Comparison of ENCODE assay signal across 29 mouse cellular contexts in the genomic region with DNA sequence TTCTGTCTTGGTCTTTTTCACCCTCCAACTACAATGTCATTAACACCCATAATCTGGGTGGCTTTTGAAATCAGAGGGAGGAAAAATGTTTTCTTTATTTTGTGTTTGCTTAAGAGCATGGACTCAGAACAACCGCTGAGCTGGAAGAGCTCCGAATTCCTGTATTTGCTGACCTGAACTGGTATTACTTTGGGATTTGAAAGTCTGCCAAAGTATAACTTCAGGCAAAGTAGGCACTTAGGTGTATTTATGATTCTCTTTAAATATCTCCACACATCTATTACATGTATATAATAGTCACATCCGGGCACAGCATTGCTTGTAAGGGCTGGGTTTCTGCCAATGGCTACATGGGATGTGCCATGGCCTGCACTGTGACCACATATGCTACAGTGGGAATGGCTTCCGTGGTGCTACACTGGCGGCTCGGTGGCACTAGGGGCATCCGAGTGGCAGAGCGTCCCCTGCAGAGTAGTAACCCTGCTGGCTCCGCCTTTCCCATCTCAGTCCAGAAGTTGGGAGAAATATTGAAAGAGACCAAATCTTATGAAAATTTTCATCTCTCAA. TPM values are rescaled to one million over a fixed set of nuclear protein-coding genes. Genes with fewer than 3 reads are reported as not detected.
DNase-seq lines count a peak whose midpoint lies in the region; ATAC-seq and TF ChIP-seq lines count a peak whose summit lies in the region.
"Had no signal": no experiment of that assay in that cellular context is flagged by ENCODE, and none has a peak within 500 bp of the region (broad histone marks: within the 10 kb centered on the region; RNA-seq: fewer than 3 reads in every experiment).

No protein-coding gene starts in this region.

- no peak overlapping the region for H3K9ac ChIP-seq in liver, adult 2 months (ENCODE audit: low read depth, low read length)
- H3K9ac ChIP-seq in liver, embryonic 11.5 days (ENCODE audit: low read depth, low read length) = no peak overlapping the region
- H3K9ac ChIP-seq in embryonic facial prominence, embryonic 14.5 days (ENCODE audit: low read depth, low read length) = no peak overlapping the region
- no peak overlapping the region for H3K9ac ChIP-seq in stomach, embryonic 15.5 days
- H3K9ac ChIP-seq: forebrain, embryonic 12.5 days; forebrain, postnatal 0 days; hindbrain, embryonic 12.5 days; limb, embryonic 12.5 days; liver, embryonic 14.5 days; lung, embryonic 15.5 days had no signal

- no peaks in the 10 kb centered on the region for H3K27me3 ChIP-seq in liver, adult 2 months (ENCODE audit: control insufficient read depth, insufficient read depth, low read length)
- H3K27me3 ChIP-seq in liver, embryonic 11.5 days (replicated peaks; ENCODE audit: control insufficient read depth, insufficient read depth, low read length) = no peaks in the 10 kb centered on the region
- no peaks in the 10 kb centered on the region for H3K27me3 ChIP-seq in embryonic facial prominence, embryonic 14.5 days (replicated peaks; ENCODE audit: control insufficient read depth, insufficient read depth, low read length)
- no peaks in the 10 kb centered on the region for H3K27me3 ChIP-seq in stomach, embryonic 15.5 days (replicated peaks)
- H3K27me3 ChIP-seq: forebrain, embryonic 12.5 days; hindbrain, embryonic 12.5 days; limb, embryonic 12.5 days; lung, embryonic 15.5 days had no signal

- no peak for ATAC-seq in liver, embryonic 11.5 days (replicated peaks; ENCODE audit: low FRiP score)
- 0 out of 2 replicates have a peak, but pooled peaks have one; percentile 41 for ATAC-seq in embryonic facial prominence, embryonic 14.5 days (ENCODE audit: low read depth)
- ATAC-seq in stomach, embryonic 15.5 days (ENCODE audit: insufficient read depth, low FRiP score, low read depth) = no peak
- ATAC-seq: forebrain, postnatal 0 days; intestine, embryonic 16.5 days; midbrain, embryonic 16.5 days had no signal

- peaks cover 5% of the 10 kb centered on the region for H3K4me1 ChIP-seq in liver, adult 2 months (ENCODE audit: control insufficient read depth, insufficient read depth, low read length)
- no peaks in the 10 kb centered on the region for H3K4me1 ChIP-seq in liver, embryonic 11.5 days (replicated peaks; ENCODE audit: control insufficient read depth, insufficient read depth, low read length)
- H3K4me1 ChIP-seq in embryonic facial prominence, embryonic 14.5 days (ENCODE audit: control insufficient read depth, insufficient read depth, low read length) = 0 out of 2 replicates have a peak, but pooled peaks cover 4% of the 10 kb centered on the region
- no peaks in the 10 kb centered on the region for H3K4me1 ChIP-seq in stomach, embryonic 15.5 days
- H3K4me1 ChIP-seq: hindbrain, embryonic 12.5 days; lung, embryonic 15.5 days had no signal

- TF ChIP-seq POLR2A in liver, adult 2 months (IDR thresholded peaks at IDR 0.05; ENCODE audit: extremely low read depth, insufficient read depth, low read length) = no peak

- H3K4me3 ChIP-seq in liver, adult 2 months (ENCODE audit: insufficient read depth, low read depth, low read length) = no peak overlapping the region
- H3K4me3 ChIP-seq in liver, embryonic 11.5 days (ENCODE audit: low read depth, low read length) = no peak overlapping the region
- no peak overlapping the region for H3K4me3 ChIP-seq in embryonic facial prominence, embryonic 14.5 days (ENCODE audit: low read depth, low read length)
- no peak overlapping the region for H3K4me3 ChIP-seq in stomach, embryonic 15.5 days (replicated peaks)
- H3K4me3 ChIP-seq: forebrain, embryonic 12.5 days; hindbrain, embryonic 12.5 days; limb, embryonic 12.5 days; lung, embryonic 15.5 days had no signal

- no peaks in the 10 kb centered on the region for H3K79me2 ChIP-seq in liver, adult 2 months (ENCODE audit: control insufficient read depth, insufficient read depth, low read length)

- 67% methylated on average over 9 of the region's 9 CpGs for WGBS in liver, adult 2 months
- 91% methylated on average over 9 of the region's 9 CpGs for WGBS in liver, embryonic 11.5 days
- 72% methylated on average over 9 of the region's 9 CpGs for WGBS in embryonic facial prominence, embryonic 14.5 days
- 77% methylated on average over 9 of the region's 9 CpGs for WGBS in stomach, embryonic 15.5 days

- H3K36me3 ChIP-seq in liver, adult 2 months (ENCODE audit: control insufficient read depth, insufficient read depth, low read length) = no peaks in the 10 kb centered on the region
- no peaks in the 10 kb centered on the region for H3K36me3 ChIP-seq in liver, embryonic 11.5 days (ENCODE audit: control insufficient read depth, insufficient read depth, low read length)
- no peaks in the 10 kb centered on the region for H3K36me3 ChIP-seq in embryonic facial prominence, embryonic 14.5 days (ENCODE audit: control insufficient read depth, insufficient read depth, low read length)
- no peaks in the 10 kb centered on the region for H3K36me3 ChIP-seq in stomach, embryonic 15.5 days
- H3K36me3 ChIP-seq: forebrain, embryonic 12.5 days; G1E; hindbrain, embryonic 12.5 days; limb, embryonic 12.5 days; lung, embryonic 15.5 days had no signal

- no peak overlapping the region for H3K4me2 ChIP-seq in liver, embryonic 11.5 days
- H3K4me2 ChIP-seq in embryonic facial prominence, embryonic 14.5 days (ENCODE audit: low read depth, low read length) = no peak overlapping the region
- no peak overlapping the region for H3K4me2 ChIP-seq in stomach, embryonic 15.5 days
- H3K4me2 ChIP-seq: forebrain, embryonic 12.5 days; heart, embryonic 11.5 days; hindbrain, embryonic 12.5 days; limb, embryonic 12.5 days; lung, embryonic 15.5 days; midbrain, embryonic 11.5 days had no signal

- peak; percentile 29 to 35 for DNase-seq in cerebellum, postnatal 14 days
- no peak for DNase-seq in cerebellum, adult 11-12 months
- peak; percentile 83 for DNase-seq in liver, adult 2 months (ENCODE audit: extremely low read depth, low read depth, low spot score)
- DNase-seq in liver, embryonic 11.5 days (ENCODE audit: low spot score) = no peak
- peak; percentile 44 for DNase-seq in embryonic facial prominence, embryonic 14.5 days (ENCODE audit: low spot score)
- no peak for DNase-seq in frontal cortex, postnatal 10 days (ENCODE audit: low spot score in 2 of 2)
- DNase-seq: adrenal gland, adult 8-10 months; cerebellum, adult 9-11 months; forebrain, postnatal 0 days; gastrocnemius, postnatal 10 days; heart, postnatal 36 days; kidney, adult 9 months; kidney, postnatal 10 days; layer of hippocampus, postnatal 36 days; right cerebral cortex, postnatal 25 days; thymus, adult 18-20 months; thymus, postnatal 25 days had no signal

- no peaks in the 10 kb centered on the region for H3K9me3 ChIP-seq in liver, embryonic 11.5 days (ENCODE audit: control insufficient read depth, low read length)
- no peaks in the 10 kb centered on the region for H3K9me3 ChIP-seq in embryonic facial prominence, embryonic 14.5 days (ENCODE audit: control insufficient read depth, low read length)
- H3K9me3 ChIP-seq in stomach, embryonic 15.5 days = no peaks in the 10 kb centered on the region
- H3K9me3 ChIP-seq: forebrain, embryonic 12.5 days; hindbrain, embryonic 12.5 days; limb, embryonic 12.5 days; lung, embryonic 15.5 days had no signal

- H3K27ac ChIP-seq in liver, adult 2 months (replicated peaks; ENCODE audit: insufficient read depth, low read depth, low read length) = no peak overlapping the region
- H3K27ac ChIP-seq in liver, embryonic 11.5 days (ENCODE audit: low read depth, low read length) = no peak overlapping the region
- no peak overlapping the region for H3K27ac ChIP-seq in embryonic facial prominence, embryonic 14.5 days (replicated peaks; ENCODE audit: low read depth, low read length)
- peak overlapping the region; percentile 9; the same call in 1 of the 2 replicates for H3K27ac ChIP-seq in stomach, embryonic 15.5 days
- H3K27ac ChIP-seq: forebrain, embryonic 12.5 days; hindbrain, embryonic 12.5 days; limb, embryonic 12.5 days; liver, embryonic 14.5 days; lung, embryonic 15.5 days had no signal

- no peak for TF ChIP-seq CTCF in liver, adult 2 months (IDR thresholded peaks at IDR 0.05; ENCODE audit: low read depth, low read length)

RNA-seq across cellular contexts. Expression of gene Cabcoco1, which starts 37.0 kb away (rescaled TPM):
- 3.0 and 3.3 TPM in 2 replicates for total RNA-seq in liver, adult 2 months (2014; rRNA removed)
- polyA plus RNA-seq in liver, adult 2 months (2012; rRNA removed) = 1.0 and 1.4 TPM in 2 replicates
- 0.58 and 1.1 TPM in 2 replicates for polyA plus RNA-seq in liver, embryonic 11.5 days (2014; fragmentation: Nextera tagmentation; extraction: Ambion mirVana)
- 3.5 and 4.4 TPM in 2 replicates for polyA plus RNA-seq in embryonic facial prominence, embryonic 14.5 days (2014; fragmentation: Nextera tagmentation; extraction: Ambion mirVana)
- polyA plus RNA-seq in stomach, embryonic 15.5 days (2015; fragmentation: Nextera tagmentation; extraction: Ambion mirVana) = 3.1 and 3.9 TPM in 2 replicates
- total RNA-seq: G1E had no signal
- polyA plus RNA-seq: G1E; neural tube, embryonic 11.5 days had no signal

Comparison
In these comparisons a context has a peak if more than half of its experiments do, and no peak if none do; other contexts are left out.
1. DNase-seq: peak in cerebellum, postnatal 14 days (2 of 2), liver, adult 2 months (single experiment) and embryonic facial prominence, embryonic 14.5 days (single experiment); none in cerebellum, adult 11-12 months (single experiment), liver, embryonic 11.5 days (single experiment) and frontal cortex, postnatal 10 days (0 of 2).